Mouse (Mus musculus): ENCODE measurements around the gene Lin52. TPM values are rescaled to one million over a fixed set of nuclear protein-coding genes. Genes with fewer than 3 reads are reported as not detected.

Lin52 gene
- total RNA-seq, 1 experiment from 2014 or later: 23.0 TPM

- ATAC-seq (replicated peaks; ENCODE audit: insufficient number of reproducible peaks, low FRiP score, low TSS enrichment, poor library complexity, severe bottlenecking): no peak
Observed at GRCm38 (mm10) chr12:84572341-84572720, 121.1 kb downstream of the Lin52 start.

GRCm38 (mm10) chr12:84573094-84573493 lies 121.9 kb downstream of the Lin52 start:
- ATAC-seq (replicated peaks; ENCODE audit: insufficient number of reproducible peaks, low FRiP score, low TSS enrichment, poor library complexity, severe bottlenecking): no peak

- ATAC-seq (replicated peaks; ENCODE audit: insufficient number of reproducible peaks, low FRiP score, low TSS enrichment, poor library complexity, severe bottlenecking): no peak
Observed at GRCm38 (mm10) chr12:84577768-84578439, 126.7 kb downstream of the Lin52 start.

- ATAC-seq (replicated peaks; ENCODE audit: insufficient number of reproducible peaks, low FRiP score, low TSS enrichment, poor library complexity, severe bottlenecking): no peak
Observed at GRCm38 (mm10) chr12:84578440-84578770, 127.2 kb downstream of the Lin52 start.

- ATAC-seq (replicated peaks; ENCODE audit: insufficient number of reproducible peaks, low FRiP score, low TSS enrichment, poor library complexity, severe bottlenecking): no peak
Observed at GRCm38 (mm10) chr12:84581285-84581684, 130.1 kb downstream of the Lin52 start.

- ATAC-seq (replicated peaks; ENCODE audit: insufficient number of reproducible peaks, low FRiP score, low TSS enrichment, poor library complexity, severe bottlenecking): peak; percentile 88
Observed at GRCm38 (mm10) chr12:84589825-84590761, 138.9 kb downstream of the Lin52 start.

Other genes with a start within 250 kb of the Lin52 start
- gene Elmsan1, start 232.5 kb upstream of the Lin52 start, total RNA-seq (2017): 21.6 to 42.4 TPM (median 28.2 TPM) in 3 replicates
- 50.7 to 64.4 TPM (median 56.7 TPM) in 3 replicates for gene Ptgr2, start 166.2 kb upstream of the Lin52 start, total RNA-seq (2017)
- gene Zfp410, start 134.6 kb upstream of the Lin52 start, total RNA-seq (2017): 37.1 to 48.0 TPM (median 46.0 TPM) in 3 replicates
- 5.7 to 9.8 TPM (median 8.6 TPM) in 3 replicates for gene Coq6, start 89.8 kb upstream of the Lin52 start, total RNA-seq (2017)
- gene Fam161b, start 89.6 kb upstream of the Lin52 start, total RNA-seq (2017): 0.29 to 0.32 TPM in 2 of 3 replicates, not detected in the other
- gene Entpd5, start 42.4 kb upstream of the Lin52 start, total RNA-seq (2017): 7.0 to 10.6 TPM (median 8.4 TPM) in 3 replicates
- 0.75 to 0.87 TPM in 2 of 3 replicates, not detected in the other for gene Bbof1, start 42.4 kb upstream of the Lin52 start, total RNA-seq (2017)
- gene Rnf113a2, start 34.2 kb upstream of the Lin52 start, total RNA-seq (2017): 66.2 to 82.0 TPM (median 67.1 TPM) in 3 replicates
- 3.8 to 6.3 TPM (median 4.5 TPM) in 3 replicates for gene Aldh6a1, start 418 bp upstream of the Lin52 start, total RNA-seq (2017)
- not detected in 3 replicates for gene Vsx2, start 118.3 kb downstream of the Lin52 start, total RNA-seq (2017)
- 4.0 to 10.0 TPM (median 5.7 TPM) in 3 replicates for gene Abcd4, start 166.0 kb downstream of the Lin52 start, total RNA-seq (2017)
- not detected in 3 replicates for gene Vrtn, start 189.6 kb downstream of the Lin52 start, total RNA-seq (2017)
- gene Syndig1l, start 247.4 kb downstream of the Lin52 start, total RNA-seq (2017): not detected in 3 replicates

Measured in monocyte, adult 5-6 weeks (primary cell).